Mouse (Mus musculus) intestine, embryonic 15.5 days (tissue): ENCODE measurements at regions not wholly inside any gene's neighbourhood (a gene's known extent, or its start where the extent isn't known, plus 50 kb on each side); places are given as distances from the start of the nearest gene placed in this dataset.

ENCODE experiments used
- ATAC-seq: fragments of 200-750 bp; cut with Nextera tagmentation; 2 replicates; pipeline ENCODE4 v1.8.0; 2017; ENCODE audit warnings: moderate TSS enrichment, moderate library complexity
- H3K27ac ChIP-seq: fragments of 300-500 bp; sonication (generic); 2 replicates; pipeline ENCODE4 v1.5.1; 2015; ENCODE audit warnings: mild to moderate bottlenecking, inconsistent platforms
- H3K27me3 ChIP-seq: fragments of 300-500 bp; sonication (generic); replicated peaks from 2 replicates; pipeline ENCODE4 v1.6.1; 2015; ENCODE audit warnings: inconsistent platforms
- H3K36me3 ChIP-seq: fragments of 300-500 bp; sonication (generic); 2 replicates; pipeline ENCODE4 v1.6.1; 2015; ENCODE audit warnings: inconsistent platforms
- H3K4me1 ChIP-seq: fragments of 300-500 bp; sonication (generic); replicated peaks from 2 replicates; pipeline ENCODE4 v1.6.1; 2015; ENCODE audit warnings: inconsistent platforms
- H3K4me2 ChIP-seq: fragments of 300-500 bp; sonication (generic); replicated peaks from 2 replicates; pipeline ENCODE4 v1.6.1; 2015; ENCODE audit warnings: mild to moderate bottlenecking, inconsistent platforms
- H3K4me3 ChIP-seq: fragments of 300-500 bp; sonication (generic); replicated peaks from 2 replicates; pipeline ENCODE4 v1.5.1; 2015; ENCODE audit warnings: inconsistent platforms
- H3K9ac ChIP-seq: fragments of 300-500 bp; sonication (generic); 2 replicates; pipeline ENCODE4 v1.6.1; 2015; ENCODE audit warnings: inconsistent platforms
- H3K9me3 ChIP-seq: fragments of 300-500 bp; sonication (generic); 2 replicates; pipeline ENCODE4 v1.6.1; 2016; ENCODE audit warnings: inconsistent platforms
- WGBS: fragments of 180-500 bp; shearing (Covaris S2); methylation state at CpG from one replicate; pipeline ENCODE4 v1.1.7; 2015; 5-methylcytosine and 5-hydroxymethylcytosine counted together

- Histone ChIP-seq H3K9ac (no peak overlapping the region), H3K4me3 (no peak overlapping the region), H3K4me1 (no peaks in the 10 kb centered on the region), H3K36me3 (no peaks in the 10 kb centered on the region), H3K4me2 (no peak overlapping the region), H3K9me3 (no peaks in the 10 kb centered on the region), H3K27ac (no peak overlapping the region), H3K27me3 (no peaks in the 10 kb centered on the region)
- WGBS: 61% methylated on average over 8 of the region's 8 CpGs
- ATAC-seq: no peak
Measured at GRCm38 (mm10) chr5:106164190-106164589, 287.8 kb downstream of the Zfp326 start.

- Histone ChIP-seq H3K4me3 (no peak overlapping the region), H3K36me3 (no peaks in the 10 kb centered on the region), H3K4me2 (no peak overlapping the region), H3K9me3 (no peaks in the 10 kb centered on the region), H3K9ac (no peak overlapping the region), H3K27me3 (no peaks in the 10 kb centered on the region), H3K4me1 (no peaks in the 10 kb centered on the region), H3K27ac (no peak overlapping the region)
- ATAC-seq: no peak
- WGBS: 51% methylated on average over 12 of the region's 12 CpGs
Measured at GRCm38 (mm10) chr5:106162981-106163653, 286.8 kb downstream of the Zfp326 start.

GRCm38 (mm10) chr5:106139109-106139508, 262.7 kb downstream of the Zfp326 start:
- H3K4me2 ChIP-seq: no peak overlapping the region
- H3K36me3 ChIP-seq: no peaks in the 10 kb centered on the region
- H3K9me3 ChIP-seq: no peaks in the 10 kb centered on the region
- H3K27me3 ChIP-seq: no peaks in the 10 kb centered on the region
- H3K9ac ChIP-seq: no peak overlapping the region
- H3K4me1 ChIP-seq: no peaks in the 10 kb centered on the region
- H3K4me3 ChIP-seq: no peak overlapping the region
- no peak for ATAC-seq
- no peak overlapping the region for H3K27ac ChIP-seq

- H3K27ac ChIP-seq: no peak overlapping the region
- WGBS: 44% methylated on average over 3 of the region's 3 CpGs
- no peak for ATAC-seq
- no peaks in the 10 kb centered on the region for H3K27me3 ChIP-seq
- no peaks in the 10 kb centered on the region for H3K36me3 ChIP-seq
- no peak overlapping the region for H3K4me3 ChIP-seq
- no peaks in the 10 kb centered on the region for H3K9me3 ChIP-seq
- no peak overlapping the region for H3K9ac ChIP-seq
- no peak overlapping the region for H3K4me2 ChIP-seq
- H3K4me1 ChIP-seq: no peaks in the 10 kb centered on the region
Measured at GRCm38 (mm10) chr5:106122928-106123327, 246.6 kb downstream of the Zfp326 start.

GRCm38 (mm10) chr5:106119584-106119983, 243.2 kb downstream of the Zfp326 start:
- 29% methylated on average over 1 of the region's 1 CpGs for WGBS
- H3K4me1 ChIP-seq: no peaks in the 10 kb centered on the region
- H3K4me2 ChIP-seq: no peak overlapping the region
- H3K9me3 ChIP-seq: no peaks in the 10 kb centered on the region
- H3K4me3 ChIP-seq: no peak overlapping the region
- ATAC-seq: no peak
- no peaks in the 10 kb centered on the region for H3K27me3 ChIP-seq
- H3K9ac ChIP-seq: no peak overlapping the region
- no peaks in the 10 kb centered on the region for H3K36me3 ChIP-seq
- H3K27ac ChIP-seq: no peak overlapping the region

GRCm38 (mm10) chr5:106113186-106113585, 236.8 kb downstream of the Zfp326 start:
- Histone ChIP-seq H3K27ac (no peak overlapping the region), H3K4me1 (no peaks in the 10 kb centered on the region), H3K9ac (no peak overlapping the region), H3K36me3 (no peaks in the 10 kb centered on the region), H3K4me3 (no peak overlapping the region), H3K27me3 (no peaks in the 10 kb centered on the region), H3K9me3 (no peaks in the 10 kb centered on the region), H3K4me2 (no peak overlapping the region)
- WGBS: 60% methylated on average over 3 of the region's 3 CpGs
- no peak for ATAC-seq

GRCm38 (mm10) chr5:106108474-106108971, 232.2 kb downstream of the Zfp326 start:
- no peak for ATAC-seq
- Histone ChIP-seq H3K9me3 (no peaks in the 10 kb centered on the region), H3K9ac (no peak overlapping the region), H3K36me3 (no peaks in the 10 kb centered on the region), H3K4me1 (no peaks in the 10 kb centered on the region), H3K4me2 (no peak overlapping the region), H3K27me3 (no peaks in the 10 kb centered on the region), H3K27ac (no peak overlapping the region), H3K4me3 (no peak overlapping the region)
- 49% methylated on average over 8 of the region's 8 CpGs for WGBS

- no peak overlapping the region for H3K9ac ChIP-seq
- no peak overlapping the region for H3K27ac ChIP-seq
- no peaks in the 10 kb centered on the region for H3K36me3 ChIP-seq
- ATAC-seq: no peak
- no peaks in the 10 kb centered on the region for H3K4me1 ChIP-seq
- no peaks in the 10 kb centered on the region for H3K27me3 ChIP-seq
- no peaks in the 10 kb centered on the region for H3K9me3 ChIP-seq
- no peak overlapping the region for H3K4me2 ChIP-seq
- no peak overlapping the region for H3K4me3 ChIP-seq
- WGBS: 85% methylated on average over 4 of the region's 4 CpGs
Measured at GRCm38 (mm10) chr5:106102255-106102654, 225.9 kb downstream of the Zfp326 start.

GRCm38 (mm10) chr5:106098887-106099286, 222.5 kb downstream of the Zfp326 start:
- no peak overlapping the region for H3K4me2 ChIP-seq
- ATAC-seq: no peak
- 68% methylated on average over 8 of the region's 8 CpGs for WGBS
- H3K27me3 ChIP-seq: no peaks in the 10 kb centered on the region
- no peaks in the 10 kb centered on the region for H3K4me1 ChIP-seq
- no peaks in the 10 kb centered on the region for H3K9me3 ChIP-seq
- H3K36me3 ChIP-seq: no peaks in the 10 kb centered on the region
- no peak overlapping the region for H3K4me3 ChIP-seq
- H3K9ac ChIP-seq: no peak overlapping the region
- no peak overlapping the region for H3K27ac ChIP-seq

- no peaks in the 10 kb centered on the region for H3K4me1 ChIP-seq
- WGBS: 71% methylated on average over 7 of the region's 7 CpGs
- ATAC-seq: no peak
- H3K9ac ChIP-seq: no peak overlapping the region
- no peak overlapping the region for H3K27ac ChIP-seq
- H3K36me3 ChIP-seq: no peaks in the 10 kb centered on the region
- H3K4me2 ChIP-seq: no peak overlapping the region
- H3K9me3 ChIP-seq: no peaks in the 10 kb centered on the region
- H3K4me3 ChIP-seq: no peak overlapping the region
- H3K27me3 ChIP-seq: no peaks in the 10 kb centered on the region
Measured at GRCm38 (mm10) chr5:106089332-106089731, 213.0 kb downstream of the Zfp326 start.

- Histone ChIP-seq H3K9me3 (no peaks in the 10 kb centered on the region), H3K27ac (no peak overlapping the region), H3K9ac (no peak overlapping the region), H3K36me3 (no peaks in the 10 kb centered on the region), H3K4me2 (no peak overlapping the region), H3K4me3 (no peak overlapping the region), H3K27me3 (no peaks in the 10 kb centered on the region), H3K4me1 (no peaks in the 10 kb centered on the region)
- WGBS: 89% methylated on average over 5 of the region's 5 CpGs
- no peak for ATAC-seq
Measured at GRCm38 (mm10) chr5:106088478-106089185, 212.3 kb downstream of the Zfp326 start.

- Histone ChIP-seq H3K27me3 (no peaks in the 10 kb centered on the region), H3K4me3 (no peak overlapping the region), H3K36me3 (no peaks in the 10 kb centered on the region), H3K9me3 (no peaks in the 10 kb centered on the region), H3K4me2 (no peak overlapping the region), H3K27ac (no peak overlapping the region), H3K9ac (no peak overlapping the region), H3K4me1 (no peaks in the 10 kb centered on the region)
- WGBS: 82% methylated on average over 4 of the region's 4 CpGs
- ATAC-seq: no peak
Measured at GRCm38 (mm10) chr5:106083786-106084185, 207.4 kb downstream of the Zfp326 start.

- no peak overlapping the region for H3K4me3 ChIP-seq
- H3K9ac ChIP-seq: no peak overlapping the region
- H3K9me3 ChIP-seq: no peaks in the 10 kb centered on the region
- no peaks in the 10 kb centered on the region for H3K4me1 ChIP-seq
- H3K27ac ChIP-seq: no peak overlapping the region
- H3K4me2 ChIP-seq: no peak overlapping the region
- no peak for ATAC-seq
- no peaks in the 10 kb centered on the region for H3K36me3 ChIP-seq
- no peaks in the 10 kb centered on the region for H3K27me3 ChIP-seq
- WGBS: 47% methylated on average over 7 of the region's 7 CpGs
Measured at GRCm38 (mm10) chr5:106082891-106083290, 206.5 kb downstream of the Zfp326 start.
